Mouse (Mus musculus): ENCODE measurements at regions not wholly inside any gene's neighbourhood (a gene's known extent, or its start where the extent isn't known, plus 50 kb on each side); places are given as distances from the start of the nearest gene placed in this dataset.

GRCm38 (mm10) chr3:57940504-57941381 is 92.9 kb upstream of the Pfn2 start:
- Histone ChIP-seq H3K36me3 (ENCODE audit: control insufficient read depth, insufficient read depth, low read length) (no peaks in the 10 kb centered on the region), H3K27ac (replicated peaks; ENCODE audit: insufficient read depth, low read depth, low read length) (no peak overlapping the region), H3K9ac (ENCODE audit: low read depth, low read length) (no peak overlapping the region), H3K4me3 (ENCODE audit: insufficient read depth, low read depth, low read length) (no peak overlapping the region), H3K4me1 (ENCODE audit: control insufficient read depth, insufficient read depth, low read length) (no peaks in the 10 kb centered on the region), H3K79me2 (ENCODE audit: control insufficient read depth, insufficient read depth, low read length) (no peaks in the 10 kb centered on the region), H3K27me3 (ENCODE audit: control insufficient read depth, insufficient read depth, low read length) (no peaks in the 10 kb centered on the region)
- no peak for TF ChIP-seq CTCF (IDR thresholded peaks at IDR 0.05; ENCODE audit: low read depth, low read length)
- TF ChIP-seq POLR2A (IDR thresholded peaks at IDR 0.05; ENCODE audit: extremely low read depth, insufficient read depth, low read length): no peak
- no peak for DNase-seq (ENCODE audit: extremely low read depth, low read depth, low spot score)
- WGBS: 92% methylated on average over 4 of the region's 4 CpGs

- Histone ChIP-seq H3K4me3 (ENCODE audit: insufficient read depth, low read depth, low read length) (no peak overlapping the region), H3K27me3 (ENCODE audit: control insufficient read depth, insufficient read depth, low read length) (no peaks in the 10 kb centered on the region), H3K79me2 (ENCODE audit: control insufficient read depth, insufficient read depth, low read length) (no peaks in the 10 kb centered on the region), H3K36me3 (ENCODE audit: control insufficient read depth, insufficient read depth, low read length) (no peaks in the 10 kb centered on the region), H3K27ac (replicated peaks; ENCODE audit: insufficient read depth, low read depth, low read length) (no peak overlapping the region), H3K9ac (ENCODE audit: low read depth, low read length) (no peak overlapping the region), H3K4me1 (ENCODE audit: control insufficient read depth, insufficient read depth, low read length) (no peaks in the 10 kb centered on the region)
- no peak for DNase-seq (ENCODE audit: extremely low read depth, low read depth, low spot score)
- TF ChIP-seq CTCF (IDR thresholded peaks at IDR 0.05; ENCODE audit: low read depth, low read length) (no peak), POLR2A (IDR thresholded peaks at IDR 0.05; ENCODE audit: extremely low read depth, insufficient read depth, low read length) (no peak)
- 66% methylated on average over 2 of the region's 2 CpGs for WGBS
These were observed 96.8 kb upstream of the Pfn2 start for GRCm38 (mm10) chr3:57944698-57945097.

GRCm38 (mm10) chr3:57945765-57946164 is 97.9 kb upstream of the Pfn2 start:
- WGBS: 93% methylated on average over 5 of the region's 5 CpGs
- Histone ChIP-seq H3K79me2 (ENCODE audit: control insufficient read depth, insufficient read depth, low read length) (no peaks in the 10 kb centered on the region), H3K27me3 (ENCODE audit: control insufficient read depth, insufficient read depth, low read length) (no peaks in the 10 kb centered on the region), H3K4me1 (ENCODE audit: control insufficient read depth, insufficient read depth, low read length) (no peaks in the 10 kb centered on the region), H3K36me3 (ENCODE audit: control insufficient read depth, insufficient read depth, low read length) (no peaks in the 10 kb centered on the region), H3K27ac (replicated peaks; ENCODE audit: insufficient read depth, low read depth, low read length) (no peak overlapping the region), H3K9ac (ENCODE audit: low read depth, low read length) (no peak overlapping the region), H3K4me3 (ENCODE audit: insufficient read depth, low read depth, low read length) (no peak overlapping the region)
- TF ChIP-seq CTCF (IDR thresholded peaks at IDR 0.05; ENCODE audit: low read depth, low read length) (no peak), POLR2A (IDR thresholded peaks at IDR 0.05; ENCODE audit: extremely low read depth, insufficient read depth, low read length) (no peak)
- DNase-seq (ENCODE audit: extremely low read depth, low read depth, low spot score): no peak

GRCm38 (mm10) chr3:57947331-57947730 is 99.5 kb upstream of the Pfn2 start:
- H3K36me3 ChIP-seq (ENCODE audit: control insufficient read depth, insufficient read depth, low read length): no peaks in the 10 kb centered on the region

GRCm38 (mm10) chr3:57948720-57949119 is 100.8 kb upstream of the Pfn2 start:
- Histone ChIP-seq H3K36me3 (ENCODE audit: control insufficient read depth, insufficient read depth, low read length) (no peaks in the 10 kb centered on the region), H3K27me3 (ENCODE audit: control insufficient read depth, insufficient read depth, low read length) (no peaks in the 10 kb centered on the region), H3K27ac (replicated peaks; ENCODE audit: insufficient read depth, low read depth, low read length) (no peak overlapping the region), H3K4me3 (ENCODE audit: insufficient read depth, low read depth, low read length) (no peak overlapping the region), H3K79me2 (ENCODE audit: control insufficient read depth, insufficient read depth, low read length) (no peaks in the 10 kb centered on the region), H3K4me1 (ENCODE audit: control insufficient read depth, insufficient read depth, low read length) (no peaks in the 10 kb centered on the region), H3K9ac (ENCODE audit: low read depth, low read length) (no peak overlapping the region)
- DNase-seq (ENCODE audit: extremely low read depth, low read depth, low spot score): no peak
- TF ChIP-seq POLR2A (IDR thresholded peaks at IDR 0.05; ENCODE audit: extremely low read depth, insufficient read depth, low read length): no peak
- 83% methylated on average over 1 of the region's 1 CpGs for WGBS

More at GRCm38 (mm10) chr3:57947331-57947730, 99.5 kb upstream of the Pfn2 start:
- H3K4me3 ChIP-seq (ENCODE audit: insufficient read depth, low read depth, low read length): no peak overlapping the region
- no peaks in the 10 kb centered on the region for H3K79me2 ChIP-seq (ENCODE audit: control insufficient read depth, insufficient read depth, low read length)
- 88% methylated on average over 2 of the region's 2 CpGs for WGBS
- no peak for DNase-seq (ENCODE audit: extremely low read depth, low read depth, low spot score)
- no peaks in the 10 kb centered on the region for H3K4me1 ChIP-seq (ENCODE audit: control insufficient read depth, insufficient read depth, low read length)
- no peaks in the 10 kb centered on the region for H3K27me3 ChIP-seq (ENCODE audit: control insufficient read depth, insufficient read depth, low read length)
- H3K27ac ChIP-seq (replicated peaks; ENCODE audit: insufficient read depth, low read depth, low read length): no peak overlapping the region
- no peak overlapping the region for H3K9ac ChIP-seq (ENCODE audit: low read depth, low read length)
- TF ChIP-seq POLR2A (IDR thresholded peaks at IDR 0.05; ENCODE audit: extremely low read depth, insufficient read depth, low read length): no peak
- no peak for TF ChIP-seq CTCF (IDR thresholded peaks at IDR 0.05; ENCODE audit: low read depth, low read length)

Measured in liver, adult 2 months (tissue).